Mouse (Mus musculus): ENCODE measurements around the gene Ryr3. TPM values are rescaled to one million over a fixed set of nuclear protein-coding genes. Genes with fewer than 3 reads are reported as not detected.

Ryr3 gene
- 0.50 TPM for polyA plus RNA-seq (2017; shearing (Covaris generic))

GRCm38 (mm10) chr2:113216746-113217461, at the start of gene Ryr3:
TSS of gene Ryr3 (minus strand) at chr2:113217096.

Other genes with a start within 250 kb of the Ryr3 start
- gene Tmco5b, start 68.6 kb upstream of the Ryr3 start, polyA plus RNA-seq (2017; shearing (Covaris generic)) = not detected
- 0.30 TPM for gene Fmn1, start 110.6 kb upstream of the Ryr3 start, polyA plus RNA-seq (2017; shearing (Covaris generic))